Mouse (Mus musculus) bone marrow macrophage, adult 2 months (primary cell): ENCODE measurements around the gene Tanc2. TPM values are rescaled to one million over a fixed set of nuclear protein-coding genes. Genes with fewer than 3 reads are reported as not detected.

Experiments
- H3K27ac ChIP-seq: 2 replicates; pipeline ENCODE4 v1.5.1; 2012; ENCODE audit warnings: low read depth, low read length; ENCODE audit not compliant: insufficient read depth
- H3K4me1 ChIP-seq: 2 replicates; pipeline ENCODE4 v1.6.1; 2012; ENCODE audit warnings: low read length; ENCODE audit not compliant: control insufficient read depth, insufficient read depth
- H3K4me3 ChIP-seq: 2 replicates; pipeline ENCODE4 v1.5.1; 2012; ENCODE audit warnings: mild to moderate bottlenecking, low read length, moderate library complexity; ENCODE audit not compliant: insufficient read depth
- CTCF ChIP-seq: IDR thresholded peaks from 2 replicates; pipeline ENCODE4 v1.5.1; 2012; ENCODE audit warnings: low read depth, mild to moderate bottlenecking, low read length, moderate library complexity
- POLR2A ChIP-seq: IDR thresholded peaks from 2 replicates; pipeline ENCODE4 v1.6.1; 2012; ENCODE audit warnings: mild to moderate bottlenecking, low read depth, low read length, borderline replicate concordance
- polyA plus RNA-seq: library from polyadenylated mRNA; stranded (reverse); fragments of >200 nt; gene quantifications from 2 replicates; pipeline ENCODE4 v1.2.4, GENCODE M21; 2012; ENCODE audit not compliant: missing spikeins, insufficient read depth, insufficient read length

The Tanc2 gene
- polyA plus RNA-seq, 1 experiment = 35.1 TPM

DNA sequence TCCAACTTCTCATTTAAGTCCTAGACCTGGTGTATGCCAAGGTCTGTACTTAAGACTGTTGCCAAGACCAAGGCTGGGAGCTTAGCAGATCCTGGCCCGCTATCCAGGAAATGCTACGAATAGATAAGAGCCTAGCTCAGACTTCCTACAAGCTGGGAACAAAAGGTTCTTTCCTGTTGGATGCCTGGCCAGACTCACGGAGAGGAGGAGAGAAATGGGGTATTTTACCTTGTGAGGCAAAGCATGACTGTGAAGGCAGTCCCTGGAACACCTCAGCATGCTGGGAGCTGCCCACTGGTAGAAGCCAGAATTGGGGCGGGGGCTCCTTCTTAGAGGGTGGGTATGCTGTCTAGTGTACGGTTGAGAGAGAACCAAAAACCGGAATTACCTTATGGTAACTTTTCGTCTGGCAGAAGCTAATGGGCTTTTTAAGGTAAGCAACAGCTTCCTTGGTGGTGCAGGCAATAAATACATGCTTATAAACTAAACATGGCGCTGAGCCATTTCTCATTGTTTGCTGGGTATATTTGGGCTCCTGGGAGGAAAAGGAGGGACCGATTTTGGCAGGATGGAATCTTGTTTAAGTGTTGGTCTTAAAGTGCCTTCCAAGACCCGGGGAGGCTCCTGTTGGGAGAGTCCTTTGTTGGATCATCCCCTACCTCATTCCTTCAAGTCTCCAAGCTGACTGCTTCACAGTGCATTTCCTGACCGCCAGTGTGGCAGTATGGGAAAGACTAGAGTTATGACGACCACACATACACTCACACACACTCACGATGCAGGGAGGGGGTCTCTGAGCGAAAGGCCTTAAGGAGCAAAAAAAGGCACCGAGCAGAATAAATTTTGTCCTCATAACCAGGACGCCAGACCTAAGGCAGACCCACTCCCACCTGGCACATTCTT, 355.2 kb downstream of the Tanc2 start:
- Histone ChIP-seq H3K27ac (no peak overlapping the region), H3K4me1 (peaks cover 5% of the 10 kb centered on the region; the same call in 1 of the 2 replicates), H3K4me3 (no peak overlapping the region)
- no peak for TF ChIP-seq CTCF
- no peak for TF ChIP-seq POLR2A

- Histone ChIP-seq H3K4me1 (peaks cover 5% of the 10 kb centered on the region; the same call in 1 of the 2 replicates), H3K27ac (no peak overlapping the region), H3K4me3 (no peak overlapping the region)
- no peak for TF ChIP-seq CTCF
- no peak for TF ChIP-seq POLR2A
These were observed 356.9 kb downstream of the Tanc2 start for GRCm38 (mm10) chr11:105946694-105947154.

DNA sequence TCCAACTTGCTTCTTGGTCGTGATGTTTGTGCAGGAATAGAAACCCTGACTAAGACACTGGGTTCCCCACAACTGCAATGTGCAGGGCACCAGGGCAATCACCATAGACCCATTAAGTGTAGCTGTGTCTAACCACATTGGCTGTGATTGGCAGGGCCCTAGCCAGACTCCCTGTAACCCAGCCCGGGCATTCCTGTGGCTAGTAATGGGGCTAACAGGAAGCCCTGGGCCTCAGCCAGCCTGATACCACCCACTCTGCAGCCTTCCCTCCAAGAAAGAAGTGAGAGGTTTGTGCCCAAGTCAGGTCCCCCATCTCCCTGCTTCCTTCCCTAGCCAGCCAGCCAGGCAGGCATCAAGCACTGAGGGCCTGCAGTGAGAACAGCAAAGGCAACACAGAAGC, 358.5 kb downstream of the Tanc2 start:
- TF ChIP-seq POLR2A (no peak), CTCF (no peak)
- no peak overlapping the region for H3K4me3 ChIP-seq

DNA sequence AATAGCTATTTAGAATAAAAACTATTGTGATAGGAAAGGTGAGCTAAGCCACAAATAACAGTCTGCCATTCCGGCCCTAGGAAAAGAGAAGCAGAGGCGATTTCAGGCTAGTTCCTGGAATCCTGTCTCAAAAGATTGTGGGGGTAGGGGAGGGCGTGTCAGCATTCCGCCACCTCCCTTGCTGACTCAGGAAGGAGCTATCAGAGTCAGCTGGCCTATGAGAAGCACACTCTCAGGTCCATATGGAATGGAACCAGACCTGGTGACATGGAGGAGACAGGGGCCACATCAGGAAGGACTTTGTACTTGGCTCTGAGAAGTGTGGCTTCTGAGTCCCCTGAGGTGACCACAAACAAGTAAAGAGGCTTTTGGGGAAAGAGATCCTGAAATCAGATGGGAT, 360.7 kb downstream of the Tanc2 start:
- no peak overlapping the region for H3K4me3 ChIP-seq
- TF ChIP-seq POLR2A (no peak), CTCF (no peak)
- H3K27ac ChIP-seq = no peak overlapping the region
- peaks cover 22% of the 10 kb centered on the region for H3K4me1 ChIP-seq

More for the DNA sequence above, 358.5 kb downstream of the Tanc2 start:
- Histone ChIP-seq H3K27ac (no peak overlapping the region), H3K4me1 (peaks cover 14% of the 10 kb centered on the region)

DNA sequence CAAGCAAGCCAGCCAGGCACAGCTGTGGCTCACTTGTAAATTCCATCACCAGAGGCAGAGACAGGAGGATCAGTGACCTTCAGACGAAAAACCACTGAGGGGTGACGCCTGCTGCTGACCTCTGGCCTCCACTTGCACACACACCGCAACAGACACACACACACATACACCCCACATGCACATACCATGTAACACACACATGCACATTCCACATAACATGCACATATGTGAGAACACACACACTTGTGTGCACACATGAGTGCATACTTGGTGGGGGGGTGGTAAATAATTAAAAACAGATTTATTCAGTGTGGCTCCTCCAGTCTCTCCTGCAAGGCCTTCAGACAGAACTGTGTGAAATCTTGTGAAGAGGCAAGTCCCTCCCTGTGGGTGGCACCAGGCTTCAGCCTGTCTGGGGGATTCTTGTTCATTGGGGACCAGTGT, 361.8 kb downstream of the Tanc2 start:
- Histone ChIP-seq H3K4me1 (peaks cover 22% of the 10 kb centered on the region), H3K27ac (no peak overlapping the region), H3K4me3 (no peak overlapping the region)
- TF ChIP-seq POLR2A (no peak), CTCF (no peak)

- H3K4me3 ChIP-seq = no peak overlapping the region
- no peak for TF ChIP-seq POLR2A
- TF ChIP-seq CTCF = no peak
- no peak overlapping the region for H3K27ac ChIP-seq
- H3K4me1 ChIP-seq = peaks cover 22% of the 10 kb centered on the region
These were observed 362.3 kb downstream of the Tanc2 start for GRCm38 (mm10) chr11:105952111-105952510.

DNA sequence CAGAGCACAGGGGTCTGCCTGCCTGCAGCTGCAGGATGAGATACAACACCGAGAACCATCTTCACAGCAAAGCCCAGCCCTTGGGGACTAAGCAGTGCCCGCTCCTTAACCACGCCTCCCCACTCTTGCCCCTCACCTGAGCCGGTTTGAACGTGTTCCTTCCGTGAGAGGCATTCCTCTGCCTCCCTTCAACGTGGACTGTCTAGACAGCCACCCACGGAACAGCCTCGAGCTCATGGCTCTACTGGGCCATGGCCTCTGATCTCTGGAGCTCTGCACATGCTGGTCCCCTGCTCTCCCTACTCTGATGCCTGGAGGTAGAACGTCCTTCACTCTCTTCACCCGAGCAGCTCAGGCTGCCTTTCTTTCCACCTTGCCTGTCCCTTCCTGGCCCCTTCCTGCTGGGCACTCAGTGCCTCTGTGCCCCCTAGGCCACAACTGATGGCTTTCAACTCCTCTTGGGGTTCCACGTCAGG, 363.2 kb downstream of the Tanc2 start, which contains the start of gene Cyb561:
TSS of gene Cyb561 (minus strand) at position 426 of the 476 bp plus-strand sequence.
- Histone ChIP-seq H3K4me3 (no peak within 1 kb of the TSS), H3K4me1 (peaks cover 22% of the 10 kb centered on the region), H3K27ac (peak within 1 kb of the TSS; percentile 38)
- TF ChIP-seq POLR2A (no peak), CTCF (no peak)

GRCm38 (mm10) chr11:105953402-105953801, 363.6 kb downstream of the Tanc2 start:
- H3K4me1 ChIP-seq = peaks cover 26% of the 10 kb centered on the region
- H3K27ac ChIP-seq = peak overlapping the region; percentile 38
- no peak for TF ChIP-seq POLR2A
- no peak for TF ChIP-seq CTCF
- H3K4me3 ChIP-seq = no peak overlapping the region

GRCm38 (mm10) chr11:105955815-105956430, 366.1 kb downstream of the Tanc2 start:
- Histone ChIP-seq H3K4me3 (no peak overlapping the region), H3K4me1 (peaks cover 24% of the 10 kb centered on the region), H3K27ac (no peak overlapping the region)
- TF ChIP-seq POLR2A (no peak), CTCF (no peak)

- Histone ChIP-seq H3K4me1 (peaks cover 22% of the 10 kb centered on the region), H3K27ac (no peak overlapping the region), H3K4me3 (no peak overlapping the region)
- TF ChIP-seq POLR2A (no peak), CTCF (no peak)
These were observed 367.7 kb downstream of the Tanc2 start for GRCm38 (mm10) chr11:105957501-105957900.
